Mouse (Mus musculus): ENCODE measurements at regions not wholly inside any gene's neighbourhood (a gene's known extent, or its start where the extent isn't known, plus 50 kb on each side); places are given as distances from the start of the nearest gene placed in this dataset.

GRCm38 (mm10) chr2:74354591-74354990 lies 224.6 kb downstream of the Lnpk start:
- DNase-seq (ENCODE audit: low spot score) = no peak

- no peak for DNase-seq (ENCODE audit: low spot score)
These were observed 229.4 kb downstream of the Lnpk start for GRCm38 (mm10) chr2:74349809-74350208.

GRCm38 (mm10) chr2:74306301-74306700 lies 272.9 kb downstream of the Lnpk start:
- no peak for DNase-seq (ENCODE audit: low spot score)

- no peak for DNase-seq (ENCODE audit: low spot score)
These were observed 278.3 kb downstream of the Lnpk start for GRCm38 (mm10) chr2:74300885-74301451.

GRCm38 (mm10) chr2:74300366-74300791 lies 278.9 kb downstream of the Lnpk start:
- no peak for DNase-seq (ENCODE audit: low spot score)

GRCm38 (mm10) chr2:74292641-74293040 lies 286.6 kb downstream of the Lnpk start:
- no peak for DNase-seq (ENCODE audit: low spot score)

GRCm38 (mm10) chr2:74291416-74292396 lies 287.5 kb downstream of the Lnpk start:
- no peak for DNase-seq (ENCODE audit: low spot score)

- no peak for DNase-seq (ENCODE audit: low spot score)
These were observed 293.6 kb downstream of the Lnpk start for GRCm38 (mm10) chr2:74285624-74286023.

- DNase-seq (ENCODE audit: low spot score) = no peak
These were observed 314.3 kb downstream of the Lnpk start for GRCm38 (mm10) chr2:74264963-74265362.

GRCm38 (mm10) chr2:74257034-74257781 lies 322.0 kb downstream of the Lnpk start:
- DNase-seq (ENCODE audit: low spot score) = no peak

- DNase-seq (ENCODE audit: low spot score) = no peak
These were observed 331.7 kb downstream of the Lnpk start for GRCm38 (mm10) chr2:74247521-74247920.

GRCm38 (mm10) chr2:74246631-74247030 lies 332.6 kb downstream of the Lnpk start:
- no peak for DNase-seq (ENCODE audit: low spot score)

- DNase-seq (ENCODE audit: low spot score) = no peak
These were observed 333.1 kb upstream of the Atp5g3 start for GRCm38 (mm10) chr2:74244203-74244602.

- no peak for DNase-seq (ENCODE audit: low spot score)
These were observed 332.7 kb upstream of the Atp5g3 start for GRCm38 (mm10) chr2:74243801-74244200.

GRCm38 (mm10) chr2:74239586-74239985 lies 328.5 kb upstream of the Atp5g3 start:
- DNase-seq (ENCODE audit: low spot score) = no peak

- no peak for DNase-seq (ENCODE audit: low spot score)
These were observed 306.3 kb upstream of the Atp5g3 start for GRCm38 (mm10) chr2:74217437-74217836.

GRCm38 (mm10) chr2:74210210-74210609 lies 299.1 kb upstream of the Atp5g3 start:
- DNase-seq (ENCODE audit: low spot score) = no peak

- no peak for DNase-seq (ENCODE audit: low spot score)
These were observed 298.3 kb upstream of the Atp5g3 start for GRCm38 (mm10) chr2:74209421-74209917.

GRCm38 (mm10) chr2:74207440-74207839 lies 296.3 kb upstream of the Atp5g3 start:
- no peak for DNase-seq (ENCODE audit: low spot score)

GRCm38 (mm10) chr2:74202776-74203175 lies 291.6 kb upstream of the Atp5g3 start:
- no peak for DNase-seq (ENCODE audit: low spot score)

- DNase-seq (ENCODE audit: low spot score) = no peak
These were observed 290.6 kb upstream of the Atp5g3 start for GRCm38 (mm10) chr2:74201608-74202323.

- DNase-seq (ENCODE audit: low spot score) = no peak
These were observed 288.4 kb upstream of the Atp5g3 start for GRCm38 (mm10) chr2:74199550-74199949.
